Mouse (Mus musculus): ENCODE results near the gene Evc2. TPM values are rescaled to one million over a fixed set of nuclear protein-coding genes. Genes with fewer than 3 reads are reported as not detected.

Gene Evc2
- total RNA-seq, 1 experiment: 32.1 TPM

DNA sequence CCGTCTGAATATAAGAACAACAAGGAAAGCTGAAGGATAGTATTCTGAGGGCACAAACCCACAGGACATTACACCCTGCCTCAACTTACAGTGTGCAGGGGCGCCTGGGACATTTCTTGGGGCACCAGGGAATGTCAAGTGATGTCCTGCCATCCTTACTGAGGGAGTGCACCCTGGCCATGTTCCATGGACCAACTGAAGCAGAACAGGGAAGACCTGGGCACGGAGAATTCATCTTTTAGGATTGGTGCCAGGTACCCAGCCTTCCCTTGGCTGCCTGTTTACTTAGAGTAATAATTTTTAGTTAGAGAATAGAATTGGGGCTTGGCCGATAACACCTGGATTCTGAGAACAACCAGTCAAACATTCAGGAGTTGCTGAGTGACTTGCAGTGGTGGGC is 6.2 kb upstream of the Evc2 start:
- Histone ChIP-seq H3K27ac (ENCODE audit: insufficient read depth, low read depth, low read length, poor library complexity, severe bottlenecking) (no peak overlapping the region), H3K4me3 (ENCODE audit: insufficient read depth in 1 of 2, low read depth in 1 of 2, low read length in 2 of 2, poor library complexity in 1 of 2, severe bottlenecking in 1 of 2) (no peak overlapping the region), H3K9me3 (ENCODE audit: control insufficient read depth, insufficient read depth, low read depth, low read length) (no peaks in the 10 kb centered on the region), H3K36me3 (ENCODE audit: control insufficient read depth, insufficient read depth, low read length, poor library complexity, severe bottlenecking) (peaks cover 2% of the 10 kb centered on the region; the same call in 1 of the 2 replicates), H3K4me1 (ENCODE audit: control insufficient read depth in 2 of 2, insufficient read depth in 2 of 2, low read length in 2 of 2, poor library complexity in 1 of 2) (peaks cover 0 to 8% of the 10 kb centered on the region in 2 experiments; a peak in 1 of 4 replicates), H3K9ac (ENCODE audit: insufficient read depth, low read depth, low read length, poor library complexity, severe bottlenecking) (no peak overlapping the region)
- no peak for DNase-seq (ENCODE audit: low read depth, low spot score)
- TF ChIP-seq ZC3H11A (IDR thresholded peaks at IDR 0.05; ENCODE audit: borderline replicate concordance, low read depth, low read length) (no peak), CHD2 (IDR thresholded peaks at IDR 0.05; ENCODE audit: low read depth, low read length) (no peak), HCFC1 (IDR thresholded peaks at IDR 0.05; ENCODE audit: borderline replicate concordance, insufficient read depth, low read length) (no peak), MAFK (IDR thresholded peaks at IDR 0.05; ENCODE audit: insufficient read depth, low read depth, low read length) (no peak), ZNF384 (IDR thresholded peaks at IDR 0.05; ENCODE audit: low read depth, low read length) (no peak)
- in situ Hi-C loops (cut with MboI; ENCODE audit: low sequenced_read_pairs in 2 of 2, unreplicated experiment in 2 of 2): no loop called here

DNA sequence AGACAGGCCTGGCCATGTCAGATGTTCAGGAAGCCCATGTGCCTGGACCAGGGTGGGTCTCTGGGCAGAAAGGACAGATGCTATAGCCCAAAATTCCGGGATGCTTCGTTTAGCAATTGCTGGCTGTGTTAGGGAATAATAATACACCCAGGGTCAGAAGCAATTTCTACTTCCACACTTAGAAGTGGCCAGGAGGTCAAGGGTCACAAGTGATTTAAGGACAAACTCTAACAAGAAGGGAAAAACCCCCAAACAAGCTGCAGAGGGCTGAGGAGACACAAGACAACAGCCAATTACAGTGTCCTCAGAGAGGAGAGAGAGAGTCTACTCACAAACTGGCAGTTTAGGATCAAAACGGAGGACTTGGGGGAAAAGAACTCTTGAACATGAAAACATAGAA is 3.2 kb upstream of the Evc2 start:
- TF ChIP-seq CHD2 (IDR thresholded peaks at IDR 0.05; ENCODE audit: low read depth, low read length) (no peak), HCFC1 (IDR thresholded peaks at IDR 0.05; ENCODE audit: borderline replicate concordance, insufficient read depth, low read length) (no peak), ZC3H11A (IDR thresholded peaks at IDR 0.05; ENCODE audit: borderline replicate concordance, low read depth, low read length) (no peak), ZNF384 (IDR thresholded peaks at IDR 0.05; ENCODE audit: low read depth, low read length) (no peak), MAFK (IDR thresholded peaks at IDR 0.05; ENCODE audit: insufficient read depth, low read depth, low read length) (no peak)
- Histone ChIP-seq H3K4me3 (ENCODE audit: insufficient read depth in 1 of 2, low read depth in 1 of 2, low read length in 2 of 2, poor library complexity in 1 of 2, severe bottlenecking in 1 of 2) (no peak overlapping the region), H3K9ac (ENCODE audit: insufficient read depth, low read depth, low read length, poor library complexity, severe bottlenecking) (no peak overlapping the region), H3K27ac (ENCODE audit: insufficient read depth, low read depth, low read length, poor library complexity, severe bottlenecking) (no peak overlapping the region), H3K4me1 (ENCODE audit: control insufficient read depth in 2 of 2, insufficient read depth in 2 of 2, low read length in 2 of 2, poor library complexity in 1 of 2) (peaks cover 2 to 12% of the 10 kb centered on the region in 2 experiments; a peak in 1 of 4 replicates), H3K36me3 (ENCODE audit: control insufficient read depth, insufficient read depth, low read length, poor library complexity, severe bottlenecking) (peaks cover 2% of the 10 kb centered on the region; the same call in 1 of the 2 replicates), H3K9me3 (ENCODE audit: control insufficient read depth, insufficient read depth, low read depth, low read length) (no peaks in the 10 kb centered on the region)
- in situ Hi-C loops (cut with MboI; ENCODE audit: low sequenced_read_pairs in 2 of 2, unreplicated experiment in 2 of 2): no loop called here
- DNase-seq (ENCODE audit: low read depth, low spot score): no peak

DNA sequence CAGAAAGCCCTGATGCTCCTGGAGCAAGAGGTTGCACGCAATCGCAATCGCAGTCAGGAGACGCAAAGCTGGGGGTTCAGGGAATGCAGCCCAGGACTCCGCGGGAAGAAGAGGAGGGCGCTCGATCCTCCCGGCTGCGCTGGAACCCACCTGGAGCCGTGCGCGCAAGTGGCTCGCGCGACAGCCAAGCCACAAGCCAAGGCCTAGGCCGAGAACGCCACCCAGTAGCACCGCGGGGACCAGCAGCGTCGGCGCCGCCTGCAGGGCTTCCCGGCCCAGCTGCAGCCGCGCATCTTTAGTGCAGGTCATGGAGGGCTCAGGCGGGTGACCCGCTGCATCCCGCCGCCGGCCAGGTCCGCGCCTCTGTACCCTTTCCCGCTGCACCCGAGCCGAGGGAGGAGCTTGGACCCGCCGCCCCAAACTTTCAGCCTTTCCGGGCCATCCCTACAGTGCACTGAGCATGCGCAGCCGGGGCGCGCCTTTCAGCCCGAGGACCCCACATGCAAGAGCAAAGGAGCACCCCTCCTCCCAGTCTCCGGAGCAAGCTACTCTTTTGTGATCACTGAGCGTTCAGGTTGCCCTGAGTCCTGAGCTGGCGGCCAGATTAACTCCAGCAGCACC is 1.7 kb upstream of the Evc2 start, which contains the start of gene Evc:
TSS of gene Evc (minus strand) at position 410 of the 621 bp plus-strand sequence.
- DNase-seq (ENCODE audit: low read depth, low spot score): no peak
- Histone ChIP-seq H3K4me1 (ENCODE audit: control insufficient read depth in 2 of 2, insufficient read depth in 2 of 2, low read length in 2 of 2, poor library complexity in 1 of 2) (peaks cover 2 to 7% of the 10 kb centered on the region in 2 experiments; a peak in 1 of 4 replicates), H3K36me3 (ENCODE audit: control insufficient read depth, insufficient read depth, low read length, poor library complexity, severe bottlenecking) (peaks cover 2% of the 10 kb centered on the region; the same call in 1 of the 2 replicates), H3K4me3 (ENCODE audit: insufficient read depth in 1 of 2, low read depth in 1 of 2, low read length in 2 of 2, poor library complexity in 1 of 2, severe bottlenecking in 1 of 2) (peak within 1 kb of the TSS; percentile 73 to 77), H3K9ac (ENCODE audit: insufficient read depth, low read depth, low read length, poor library complexity, severe bottlenecking) (peak within 1 kb of the TSS; percentile 72), H3K9me3 (ENCODE audit: control insufficient read depth, insufficient read depth, low read depth, low read length) (no peaks in the 10 kb centered on the region), H3K27ac (ENCODE audit: insufficient read depth, low read depth, low read length, poor library complexity, severe bottlenecking) (no peak within 1 kb of the TSS)
- TF ChIP-seq HCFC1 (IDR thresholded peaks at IDR 0.05; ENCODE audit: borderline replicate concordance, insufficient read depth, low read length) (no peak), MAFK (IDR thresholded peaks at IDR 0.05; ENCODE audit: insufficient read depth, low read depth, low read length) (no peak), CHD2 (IDR thresholded peaks at IDR 0.05; ENCODE audit: low read depth, low read length) (no peak), ZC3H11A (IDR thresholded peaks at IDR 0.05; ENCODE audit: borderline replicate concordance, low read depth, low read length) (no peak), ZNF384 (IDR thresholded peaks at IDR 0.05; ENCODE audit: low read depth, low read length) (no peak)
- in situ Hi-C loops (cut with MboI; ENCODE audit: low sequenced_read_pairs in 2 of 2, unreplicated experiment in 2 of 2): no loop called here

DNA sequence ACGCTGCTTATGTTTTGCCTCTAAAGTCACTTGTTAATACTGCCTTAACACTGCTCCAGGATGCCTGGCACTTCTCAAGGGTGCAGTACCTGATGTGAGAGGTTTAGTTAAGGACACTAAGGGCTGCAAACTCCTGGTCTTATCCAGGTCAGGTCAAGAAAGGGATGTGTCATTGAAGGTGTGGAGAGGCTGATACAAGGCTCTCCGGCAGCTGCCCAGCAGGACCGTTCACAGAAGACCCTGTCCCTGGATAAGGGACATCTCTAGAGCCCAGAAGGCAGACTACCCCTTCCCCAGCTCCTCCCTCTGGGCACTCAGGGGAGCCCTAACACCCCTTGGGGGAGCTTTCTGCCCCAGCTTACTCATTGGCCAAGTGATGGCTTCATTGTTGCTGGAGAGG is 603 bp upstream of the Evc2 start:
- no peaks in the 10 kb centered on the region for H3K9me3 ChIP-seq (ENCODE audit: control insufficient read depth, insufficient read depth, low read depth, low read length)
- no peak overlapping the region for H3K27ac ChIP-seq (ENCODE audit: insufficient read depth, low read depth, low read length, poor library complexity, severe bottlenecking)
- DNase-seq (ENCODE audit: low read depth, low spot score): no peak
- TF ChIP-seq ZC3H11A (IDR thresholded peaks at IDR 0.05; ENCODE audit: borderline replicate concordance, low read depth, low read length) (no peak), HCFC1 (IDR thresholded peaks at IDR 0.05; ENCODE audit: borderline replicate concordance, insufficient read depth, low read length) (no peak), MAFK (IDR thresholded peaks at IDR 0.05; ENCODE audit: insufficient read depth, low read depth, low read length) (no peak), CHD2 (IDR thresholded peaks at IDR 0.05; ENCODE audit: low read depth, low read length) (no peak), ZNF384 (IDR thresholded peaks at IDR 0.05; ENCODE audit: low read depth, low read length) (no peak)
- peaks cover 2% of the 10 kb centered on the region; the same call in 1 of the 2 replicates for H3K36me3 ChIP-seq (ENCODE audit: control insufficient read depth, insufficient read depth, low read length, poor library complexity, severe bottlenecking)
- peak overlapping the region; percentile 80; the same call in 1 of the 2 replicates for H3K9ac ChIP-seq (ENCODE audit: insufficient read depth, low read depth, low read length, poor library complexity, severe bottlenecking)
- in situ Hi-C loops (cut with MboI; ENCODE audit: low sequenced_read_pairs in 2 of 2, unreplicated experiment in 2 of 2): no loop called here
- peaks cover 2 to 7% of the 10 kb centered on the region in 2 experiments; a peak in 1 of 4 replicates for H3K4me1 ChIP-seq (ENCODE audit: control insufficient read depth in 2 of 2, insufficient read depth in 2 of 2, low read length in 2 of 2, poor library complexity in 1 of 2)
- peak overlapping the region in 1 of 2 experiments; percentile 45; a peak in 1 of 4 replicates for H3K4me3 ChIP-seq (ENCODE audit: insufficient read depth in 1 of 2, low read depth in 1 of 2, low read length in 2 of 2, poor library complexity in 1 of 2, severe bottlenecking in 1 of 2)

Measured in ES-E14 (cell line).